Mouse (Mus musculus): Measurements from ENCODE around the gene Stx1b.
"Not testable (repeated sequence)": the region's sequence is repeated elsewhere in the genome, so short reads cannot be mapped to it uniquely, and the experiment has no call there.

Stx1b gene

DNA sequence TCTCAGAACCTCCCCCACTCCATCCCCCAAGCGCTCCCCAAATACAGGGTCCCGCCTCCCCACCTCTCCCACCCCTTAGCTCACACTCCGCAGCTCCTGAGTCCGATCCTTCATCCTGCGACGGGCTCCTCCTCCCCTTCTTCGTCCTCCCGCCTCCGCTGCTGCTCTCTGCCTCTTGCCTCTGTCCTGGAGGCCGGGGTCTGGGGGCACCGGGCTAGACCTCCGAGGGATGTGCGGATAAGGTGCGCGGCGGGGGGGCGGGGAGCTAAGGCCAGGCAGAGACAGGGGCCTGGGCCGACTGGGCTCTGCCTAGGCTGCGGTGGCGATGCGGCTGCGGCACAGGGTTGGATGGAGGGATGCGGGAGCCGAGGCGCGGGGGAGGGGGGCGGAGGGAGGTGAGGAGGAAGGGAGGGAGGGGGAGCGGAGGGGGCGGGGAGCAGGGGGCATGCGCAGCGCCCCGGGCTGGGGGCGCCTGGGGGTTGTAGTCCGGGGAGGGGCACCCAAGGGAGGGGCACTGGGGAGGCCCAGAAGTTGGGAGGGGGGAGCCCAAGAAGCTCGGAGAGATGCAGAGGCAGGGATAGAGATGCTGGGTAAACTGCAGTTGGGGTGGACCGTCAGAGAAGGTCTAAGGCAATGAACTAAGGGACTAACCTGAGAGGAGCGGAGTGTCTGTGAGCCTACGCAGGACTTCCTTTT, at the start of gene Stx1b, which contains the start of gene Stx4a:
Stx1b (minus strand) TSS at position 374 of the 696 bp plus-strand sequence.
Stx4a (plus strand) TSS at position 119 of the 696 bp plus-strand sequence.
- in situ Hi-C loops (cut with MboI, MseI), result no loop called here

DNA sequence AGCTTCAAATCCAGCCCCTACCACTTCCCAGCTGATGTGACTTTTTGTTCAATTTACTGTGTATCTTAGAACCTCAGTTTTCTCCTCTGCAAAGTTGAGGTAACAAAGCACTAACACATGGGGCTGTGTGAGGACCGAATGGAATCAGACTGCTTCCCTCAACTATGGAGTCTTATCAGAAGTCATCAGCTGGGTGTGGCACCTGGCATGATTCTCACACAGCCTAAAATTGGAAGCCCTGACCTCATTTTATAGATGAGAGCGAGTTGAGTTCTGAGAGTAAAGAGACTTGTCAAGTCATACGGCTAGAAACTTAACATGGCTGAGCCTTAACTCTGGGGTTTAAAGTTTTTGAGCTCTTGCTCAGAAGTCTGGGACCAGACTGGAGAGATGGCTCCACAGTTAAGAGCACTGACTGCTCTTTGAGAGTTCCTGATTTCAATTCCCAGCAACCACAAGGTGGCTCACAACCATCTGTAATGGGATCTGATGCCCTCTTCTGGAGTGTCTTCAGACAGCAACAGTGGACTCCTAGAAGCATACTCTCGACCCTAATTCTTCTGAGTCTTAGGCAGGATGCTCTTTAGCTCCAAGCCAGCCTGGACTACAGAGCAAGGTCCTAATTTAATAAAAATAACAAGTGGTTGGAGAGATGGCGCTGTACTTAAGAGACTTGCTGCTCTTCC, 45.9 kb upstream of the Stx1b start:
- in situ Hi-C loops (cut with MboI, MseI), result no loop called here

DNA sequence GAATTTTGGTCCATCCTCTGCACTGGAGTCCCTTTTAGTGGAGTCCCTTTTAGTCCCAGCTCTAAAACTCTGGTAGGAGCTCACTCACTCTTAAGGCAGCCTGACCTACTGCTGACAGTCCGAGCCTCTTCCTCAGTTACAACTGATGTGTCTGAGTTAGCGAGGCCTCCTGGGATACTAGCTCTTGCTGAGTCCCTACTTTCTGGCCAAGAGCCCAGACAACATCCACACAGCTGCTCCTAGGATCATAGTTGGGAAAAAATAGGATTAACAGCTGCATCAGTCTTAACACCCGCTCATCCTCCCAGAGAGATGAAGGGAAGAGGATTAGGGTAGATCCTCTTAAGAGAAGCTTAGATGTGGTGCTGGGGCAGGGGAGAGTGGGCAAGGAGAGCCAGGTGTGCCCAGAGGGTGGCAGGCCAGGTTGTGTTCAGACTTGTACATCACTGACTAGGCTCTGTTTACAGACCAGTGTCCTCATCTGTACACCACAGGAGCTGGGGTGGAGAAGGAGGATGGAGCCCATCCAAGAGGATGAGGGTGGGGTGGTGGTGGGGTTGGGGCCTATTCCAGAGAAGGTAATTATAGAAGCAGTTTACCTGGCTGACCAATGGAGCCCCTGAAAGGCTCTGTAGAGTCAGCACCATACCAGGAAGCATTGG, 44.9 kb upstream of the Stx1b start:
- in situ Hi-C loops (cut with MboI, MseI), result no loop called here

DNA sequence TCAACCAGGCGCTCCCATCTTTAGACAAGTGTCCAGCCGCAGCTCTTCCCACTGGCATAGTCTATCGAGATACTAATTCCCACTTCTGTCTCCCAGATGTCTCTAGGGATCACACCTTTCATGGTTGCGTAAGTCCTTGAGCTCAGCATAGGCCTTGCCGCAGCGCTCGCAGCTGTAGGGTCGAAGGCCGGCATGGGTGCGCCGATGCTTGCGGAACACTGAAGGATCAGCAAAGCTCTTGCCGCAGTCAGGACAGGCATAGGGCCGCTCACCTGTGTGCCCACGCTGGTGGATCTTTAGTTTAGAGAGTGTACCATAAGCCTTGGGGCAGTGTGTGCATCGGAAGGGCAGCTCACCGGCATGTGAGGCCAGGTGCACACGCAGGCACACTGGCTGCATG, 43.3 kb upstream of the Stx1b start:
- in situ Hi-C loops (cut with MboI, MseI), result no loop called here

DNA sequence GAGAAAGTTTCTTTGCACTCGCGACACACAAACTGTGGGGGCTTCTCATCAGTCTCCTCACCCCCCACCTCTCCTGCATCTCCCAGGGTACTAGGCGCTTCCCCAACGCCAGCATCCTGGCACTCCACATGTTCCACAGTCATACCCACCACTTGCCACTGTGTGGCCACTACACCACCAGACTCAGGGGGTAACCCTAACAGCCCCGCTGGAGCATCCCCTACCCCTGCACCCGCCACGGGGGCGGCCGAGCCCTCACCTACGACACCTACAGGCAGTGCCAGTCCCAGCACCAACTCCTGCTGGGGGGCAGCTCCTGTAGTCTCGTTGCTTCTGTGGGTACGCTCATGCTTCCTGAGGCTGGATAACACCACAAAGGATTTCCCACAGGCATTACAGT, 42.1 kb upstream of the Stx1b start:
- in situ Hi-C loops (cut with MboI, MseI), result no loop called here

DNA sequence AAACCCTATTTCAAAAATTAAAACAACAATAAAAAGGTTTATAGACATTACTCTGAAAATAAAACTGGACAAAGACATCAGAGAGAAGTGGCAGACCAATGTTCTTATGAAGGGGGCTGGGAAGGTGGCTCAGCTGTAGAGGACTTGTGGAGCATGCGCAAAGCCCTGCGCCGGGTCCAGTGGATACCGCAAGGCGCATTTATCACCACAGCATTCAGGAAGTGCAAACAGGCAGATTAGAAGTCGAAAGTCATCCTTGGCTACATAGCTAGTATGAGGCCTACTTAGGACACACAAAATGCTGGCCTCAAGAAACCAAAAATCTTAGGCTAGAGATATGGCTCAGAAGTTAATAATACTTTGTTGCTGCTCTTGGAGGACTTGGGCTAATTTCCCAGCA, 33.9 kb upstream of the Stx1b start:
- in situ Hi-C loops (cut with MboI, MseI), result no loop called here

DNA sequence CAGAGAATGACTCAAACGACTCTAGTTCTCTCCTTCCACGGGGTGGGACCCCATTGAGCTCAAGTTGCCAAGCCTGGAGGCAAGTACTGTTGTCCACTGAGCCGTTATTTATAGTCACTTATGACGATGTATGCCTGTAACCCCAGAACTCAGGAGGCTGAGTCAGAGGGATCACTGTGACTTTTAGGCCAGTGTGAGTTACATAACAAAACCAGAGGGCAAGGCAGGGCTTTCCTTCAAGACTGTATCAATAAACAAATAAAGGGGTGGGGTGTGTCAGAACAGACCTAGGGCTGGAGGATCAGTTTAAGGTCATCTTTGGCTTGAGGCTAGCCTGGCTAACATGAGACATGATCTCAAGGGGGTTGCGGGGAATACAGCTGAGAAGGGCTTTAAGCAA, 26.6 kb upstream of the Stx1b start:
- in situ Hi-C loops (cut with MboI, MseI), result no loop called here

DNA sequence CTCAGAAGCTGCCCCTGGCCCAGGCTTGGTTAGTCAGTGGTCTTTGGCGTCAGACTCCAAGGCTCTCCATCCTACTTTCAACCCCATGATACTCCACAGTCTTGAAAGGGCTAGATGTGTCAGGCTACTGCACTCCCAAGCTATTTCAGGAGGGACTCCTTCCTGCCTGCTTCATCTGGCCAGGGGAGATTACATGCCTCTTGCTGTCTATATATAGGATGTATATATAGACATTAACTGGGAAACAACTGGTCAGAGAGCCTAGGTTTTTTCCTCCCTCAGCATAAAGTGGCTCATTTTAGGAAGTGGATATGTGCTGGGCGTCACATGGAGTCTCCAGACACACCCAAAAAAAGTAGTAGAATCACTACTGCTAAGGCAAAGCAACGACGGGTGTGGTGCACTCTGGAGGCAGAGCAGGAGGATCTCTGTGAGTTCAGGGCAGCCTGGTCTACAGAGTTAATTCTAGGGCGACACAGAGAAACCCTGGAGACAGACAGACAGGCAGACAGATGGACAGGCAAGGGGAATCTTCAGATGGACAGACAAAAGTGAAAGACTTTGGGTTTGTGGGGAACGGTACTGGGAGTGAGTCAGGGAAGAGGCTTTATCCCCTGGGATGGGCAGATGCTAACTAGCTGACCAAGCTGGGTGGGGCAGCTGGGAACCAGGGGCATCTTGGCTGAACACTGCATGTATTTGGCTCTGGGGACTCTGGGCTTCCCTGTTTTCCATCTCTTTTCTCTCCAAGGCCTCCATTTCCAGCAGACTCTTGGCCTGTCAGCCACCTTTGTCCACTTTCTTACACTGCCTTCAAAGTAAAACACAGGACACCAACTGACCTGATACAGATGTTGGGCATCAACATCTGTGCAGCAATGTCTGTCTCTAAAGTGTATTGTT, 25.9 kb upstream of the Stx1b start:
- in situ Hi-C loops (cut with MboI, MseI), result no loop called here

DNA sequence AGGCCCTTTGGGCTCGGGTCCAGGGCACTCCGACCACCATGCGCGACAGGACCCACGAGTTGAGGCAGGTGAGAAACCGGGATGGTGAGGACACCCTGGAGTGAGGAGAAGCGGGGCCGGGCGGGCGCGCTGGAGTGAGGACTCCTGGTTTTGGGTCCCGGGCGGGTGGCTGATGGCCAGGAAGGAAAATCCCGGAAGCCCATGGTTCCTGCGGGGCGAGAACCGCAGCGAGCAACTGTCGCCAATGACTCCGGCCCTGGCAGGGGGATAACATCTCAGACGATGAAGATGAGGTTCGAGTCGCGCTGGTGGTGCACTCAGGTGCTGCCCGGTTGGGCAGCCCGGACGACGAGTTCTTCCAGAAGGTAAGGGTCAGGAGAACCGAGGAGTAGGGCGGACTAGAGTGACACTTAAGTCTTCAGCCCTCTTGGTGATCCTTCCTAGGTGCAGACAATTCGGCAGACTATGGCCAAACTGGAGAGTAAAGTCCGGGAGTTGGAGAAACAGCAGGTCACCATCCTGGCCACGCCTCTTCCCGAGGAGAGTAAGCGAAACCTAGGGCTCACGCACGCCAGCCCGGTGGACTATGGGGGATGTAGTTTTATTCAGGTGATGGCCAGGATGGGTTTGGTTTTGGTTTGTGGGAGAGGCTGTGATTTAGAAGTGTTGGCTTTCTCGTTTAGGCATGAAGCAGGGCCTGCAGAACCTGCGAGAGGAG, 17.8 kb upstream of the Stx1b start:
- in situ Hi-C loops (cut with MboI, MseI), result no loop called here

DNA sequence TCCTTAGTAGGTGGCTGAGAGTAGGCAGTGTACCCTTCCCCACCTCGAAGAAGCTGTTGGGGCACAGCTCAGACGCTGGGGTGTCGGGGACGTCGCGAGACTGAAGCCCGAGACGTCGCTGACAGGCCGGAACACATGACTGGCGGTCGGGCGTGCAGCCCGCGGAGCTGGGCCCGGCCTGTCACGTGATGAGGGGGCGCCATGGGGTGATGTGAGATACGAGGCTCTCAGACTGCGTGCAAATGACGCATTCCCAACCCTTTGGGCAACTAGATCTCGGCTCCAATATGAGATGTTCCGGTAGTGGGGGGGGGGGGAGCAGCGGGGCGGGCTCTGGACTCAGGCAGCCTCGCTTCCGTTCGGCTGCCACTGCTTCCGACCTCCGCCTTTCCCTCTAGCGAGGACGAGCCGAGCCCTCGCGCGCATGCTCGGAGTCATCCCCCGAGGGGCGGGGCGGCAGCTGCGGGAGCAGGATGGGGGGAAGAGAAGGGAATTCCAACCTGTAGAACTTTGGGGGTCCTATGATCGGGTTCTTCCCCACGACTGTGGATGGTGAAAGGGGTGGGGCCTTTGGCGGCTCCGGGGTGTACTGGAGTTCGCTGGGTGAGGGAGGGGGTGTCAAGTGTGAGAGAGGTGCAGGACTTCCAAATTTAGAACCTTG, 17.1 kb upstream of the Stx1b start:
- in situ Hi-C loops (cut with MboI, MseI), result no loop called here

DNA sequence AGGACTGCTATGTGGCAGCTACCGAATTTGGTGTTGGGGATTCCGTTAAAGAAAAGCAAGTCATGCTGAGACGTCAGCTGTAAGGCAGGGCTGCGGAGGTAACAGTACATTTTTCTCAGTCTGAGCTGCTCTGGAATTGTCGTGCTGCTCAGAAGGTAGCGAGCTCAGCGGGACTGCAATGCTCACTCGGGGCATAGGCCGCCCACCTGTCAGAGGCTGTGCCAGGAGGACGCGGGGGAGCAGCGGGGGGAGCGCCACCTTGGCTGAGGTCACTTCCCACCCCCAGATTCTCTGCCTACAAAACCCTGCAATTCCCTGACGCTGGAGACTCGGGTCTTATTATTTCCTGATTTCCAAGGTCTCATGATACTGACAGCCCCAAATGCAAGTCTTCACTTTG, 16.5 kb upstream of the Stx1b start:
- in situ Hi-C loops (cut with MboI, MseI), result no loop called here

DNA sequence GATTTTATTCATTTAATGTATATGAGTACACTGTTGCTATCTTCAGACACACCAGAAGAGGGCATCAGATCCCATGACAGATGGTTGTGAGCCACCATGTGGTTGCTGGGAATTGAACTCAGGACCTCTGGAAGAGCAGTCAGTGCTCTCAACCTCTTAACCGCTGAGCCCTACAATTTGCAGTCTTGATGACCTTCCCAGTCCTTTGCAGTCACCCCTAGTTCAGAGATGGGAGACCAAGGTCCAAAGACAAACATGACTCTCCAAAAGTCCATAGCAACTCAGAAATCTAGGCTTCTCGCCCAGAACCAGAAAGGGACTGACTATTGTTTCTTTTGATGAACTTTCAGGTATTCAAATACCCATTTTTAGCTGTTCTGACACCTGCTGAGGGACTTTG, 15.7 kb upstream of the Stx1b start:
- in situ Hi-C loops (cut with MboI, MseI), result not testable (repeated sequence)

DNA sequence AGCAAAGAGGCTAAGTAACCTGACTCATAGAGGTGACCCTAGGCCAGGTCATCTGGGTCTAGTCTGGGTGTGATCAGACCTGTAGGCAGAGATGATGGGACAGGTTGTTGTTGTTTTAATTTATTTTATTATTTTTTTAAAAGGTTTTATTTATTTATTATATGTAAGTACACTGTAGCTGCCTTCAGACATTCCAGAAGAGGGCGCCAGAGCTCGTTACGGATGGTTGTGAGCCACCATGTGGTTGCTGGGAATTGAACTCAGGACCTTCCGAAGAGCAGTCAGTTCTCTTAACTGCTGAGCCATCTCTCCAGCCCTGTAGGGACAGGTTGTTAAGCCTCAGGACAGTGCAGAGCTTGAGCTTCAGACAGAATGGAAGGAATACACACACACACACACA, 13.5 kb upstream of the Stx1b start:
- in situ Hi-C loops (cut with MboI, MseI), result not testable (repeated sequence)

DNA sequence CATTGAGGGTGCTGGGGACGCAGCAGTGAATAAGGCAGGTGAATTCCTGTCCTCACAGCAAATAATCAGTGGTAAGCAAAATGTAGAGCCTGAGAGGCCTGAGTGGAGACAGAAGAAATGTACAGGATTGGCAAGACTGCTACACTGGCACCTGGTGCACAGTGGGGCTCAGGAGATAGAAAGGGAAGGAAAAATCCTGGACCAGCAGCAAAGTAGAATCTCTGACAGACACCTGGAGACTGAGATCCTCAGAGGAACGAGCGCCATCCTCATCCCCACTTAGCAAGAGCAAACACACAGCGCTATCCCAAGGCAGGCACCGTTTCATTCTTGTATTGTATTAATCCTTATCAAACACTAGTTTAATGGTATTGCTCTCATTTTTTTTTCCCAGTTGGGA, 13.1 kb upstream of the Stx1b start:
- in situ Hi-C loops (cut with MboI, MseI), result no loop called here

DNA sequence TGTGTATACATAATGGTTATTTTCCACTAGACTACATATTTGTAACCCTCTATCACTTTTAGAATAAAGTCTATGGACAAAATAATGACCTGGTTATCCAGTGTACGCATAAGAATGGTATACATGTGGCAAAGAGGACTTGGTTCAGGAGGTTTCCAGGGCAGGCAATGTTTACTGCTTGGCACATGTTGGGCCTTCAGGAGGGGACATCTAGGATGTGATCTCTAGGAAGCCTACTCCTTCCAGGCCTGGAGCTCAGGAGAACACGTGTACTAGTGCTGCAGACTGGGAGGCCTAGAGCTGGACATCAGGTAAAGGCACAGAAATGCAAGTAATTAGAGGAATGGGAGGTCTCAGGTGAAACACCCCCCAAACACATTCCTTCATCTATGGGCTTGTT, 11.2 kb upstream of the Stx1b start:
- in situ Hi-C loops (cut with MboI, MseI), result no loop called here

DNA sequence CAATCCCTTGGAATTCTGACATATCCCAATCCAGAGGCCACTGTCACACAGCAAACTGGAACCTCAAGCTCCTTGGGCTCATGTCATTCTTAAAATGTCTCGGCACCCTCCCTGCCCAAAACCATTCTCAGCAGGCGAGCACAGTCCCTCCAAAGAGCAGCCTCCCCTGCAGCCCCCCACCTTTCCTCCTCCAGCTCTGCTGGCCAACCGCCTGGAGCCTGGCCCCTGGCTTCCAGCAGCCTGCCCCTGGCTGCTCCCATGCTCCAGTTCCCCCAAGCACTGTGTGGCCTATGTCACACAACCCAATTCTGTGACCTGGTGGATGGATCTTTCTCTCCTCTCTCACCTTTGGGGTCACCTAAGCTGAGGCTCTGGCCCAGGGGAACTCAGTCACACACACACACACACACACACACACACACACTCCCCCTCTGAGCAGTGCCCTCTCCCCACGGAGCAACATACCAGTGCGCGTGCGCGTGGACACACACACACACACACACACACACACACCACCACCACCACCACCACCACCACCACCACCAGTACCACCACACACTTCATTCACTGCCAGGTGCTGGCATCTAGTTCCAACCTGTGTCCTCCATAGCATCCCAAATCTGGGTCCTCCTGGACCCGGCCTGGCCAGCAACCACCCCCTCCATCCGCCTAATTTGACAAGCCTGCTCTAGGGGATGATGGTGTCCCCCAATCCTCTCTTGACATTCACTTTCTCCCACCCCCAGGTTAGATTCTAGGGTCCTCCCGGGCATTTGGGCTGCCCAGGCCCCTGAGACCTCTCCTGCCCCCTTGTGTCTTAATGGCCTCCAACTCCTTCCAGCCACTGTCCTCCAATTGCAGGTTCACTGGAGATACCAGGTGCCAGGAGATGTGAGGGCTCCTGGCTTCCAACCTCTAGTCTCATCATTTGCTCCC, 845 bp downstream of the Stx1b start:
- in situ Hi-C loops (cut with MboI, MseI), result no loop called here

DNA sequence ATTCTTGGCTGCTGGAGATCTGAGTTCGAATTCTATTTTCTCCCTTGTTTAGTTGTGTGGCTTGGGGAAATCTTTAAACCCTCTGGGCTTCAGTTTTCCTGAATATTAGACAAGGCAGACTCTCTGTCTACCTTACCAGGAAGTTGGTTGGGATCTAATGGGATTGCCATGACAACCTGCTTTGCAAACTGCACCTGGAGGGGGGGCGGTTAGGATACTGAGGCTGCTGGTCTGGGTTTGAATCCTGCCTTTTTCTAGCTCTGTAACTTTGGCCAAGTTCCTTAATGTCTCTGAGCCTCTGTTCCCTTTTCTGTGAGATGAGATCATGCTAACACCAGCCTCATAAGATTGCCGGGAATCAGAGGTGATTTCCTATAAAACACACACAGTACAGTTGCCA, 1.9 kb downstream of the Stx1b start:
- in situ Hi-C loops (cut with MboI, MseI), result no loop called here

DNA sequence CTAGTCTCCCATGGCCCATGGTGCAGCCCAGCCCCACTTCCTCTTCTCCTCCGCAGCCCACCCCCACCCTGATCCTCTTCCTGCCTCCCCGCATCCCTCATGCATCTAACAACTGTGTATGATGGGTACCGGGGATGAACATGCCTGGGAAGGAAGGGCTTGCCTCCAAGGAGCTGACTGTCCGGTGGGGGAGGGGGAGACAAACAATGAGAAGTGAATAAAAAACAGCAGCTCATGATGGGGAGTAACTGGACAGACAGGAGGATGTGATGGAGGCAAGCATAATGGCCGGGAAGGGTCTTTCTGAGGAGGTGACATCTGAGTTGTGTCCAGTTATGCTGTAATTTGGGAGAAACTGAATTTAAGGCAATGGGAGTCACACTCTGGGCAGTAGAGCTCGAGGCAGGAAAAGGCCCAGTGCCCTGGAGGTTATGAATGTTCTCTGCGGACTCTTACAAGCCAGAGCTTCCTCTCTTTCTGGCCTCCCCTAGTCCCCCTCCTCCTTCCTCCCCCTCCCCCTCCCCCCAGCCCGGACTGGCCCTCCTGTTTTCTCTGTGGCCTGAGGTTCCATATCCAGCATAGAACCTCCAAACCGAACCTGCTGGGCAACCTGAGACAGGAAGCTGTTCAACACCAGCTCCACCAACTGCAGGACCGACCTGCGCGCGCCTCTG, 3.4 kb downstream of the Stx1b start:
- in situ Hi-C loops (cut with MboI, MseI), result no loop called here

DNA sequence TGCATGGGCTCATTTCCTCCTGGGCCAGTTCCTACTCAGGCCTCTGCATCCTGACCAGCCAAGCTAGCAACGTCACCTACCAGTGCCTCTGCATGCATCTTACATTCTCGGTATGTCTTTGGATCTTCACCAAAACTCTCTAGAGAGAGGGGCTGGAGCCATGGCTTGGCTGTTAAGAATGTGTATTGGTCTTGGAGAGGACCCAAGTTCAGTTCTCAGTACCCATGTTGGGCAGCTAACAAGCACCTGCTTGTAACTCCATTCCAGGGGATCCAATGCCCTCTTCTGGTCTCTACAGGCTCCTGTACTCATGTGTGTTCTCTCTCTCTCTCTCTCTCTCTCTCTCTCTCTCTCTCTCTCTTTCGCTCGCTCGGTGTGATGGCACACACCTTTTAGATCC, 6.6 kb downstream of the Stx1b start:
- in situ Hi-C loops (cut with MboI, MseI), result no loop called here

Data from T-helper 17 cell (primary cell).